Mouse (Mus musculus): ENCODE data around the gene H13.
A peak's percentile ranks its signal among the peaks of the same experiment; 100 is the strongest.

The H13 gene

DNA sequence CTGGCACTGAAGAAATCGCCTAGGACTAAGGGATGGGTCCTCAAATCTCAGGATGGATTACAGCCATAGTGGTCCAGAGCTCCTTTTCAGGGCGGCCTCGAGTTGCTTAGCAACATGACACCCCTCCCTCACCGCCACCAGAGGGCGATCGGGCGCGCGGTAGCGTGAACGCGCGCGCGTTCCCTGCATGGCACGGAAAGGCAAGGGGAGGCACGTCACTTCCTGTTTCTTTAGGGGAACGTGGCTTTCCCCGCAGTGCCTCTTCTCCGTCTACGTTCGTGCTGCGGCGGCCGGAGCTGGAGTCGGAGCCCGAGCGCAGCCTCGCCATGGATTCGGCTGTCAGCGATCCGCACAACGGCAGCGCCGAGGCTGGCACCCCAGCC, at the start of gene H13:
H13 (plus strand) TSS at position 206 of the 383 bp plus-strand sequence.
- peak; percentile 91 for DNase-seq (ENCODE audit: low read depth, low spot score)

GRCm38 (mm10) chr2:152620367-152621134, 48.7 kb upstream of the H13 start:
- DNase-seq (ENCODE audit: low read depth, low spot score), result peak; percentile 46

GRCm38 (mm10) chr2:152622151-152622550, 47.1 kb upstream of the H13 start:
- no peak for DNase-seq (ENCODE audit: low read depth, low spot score)

DNA sequence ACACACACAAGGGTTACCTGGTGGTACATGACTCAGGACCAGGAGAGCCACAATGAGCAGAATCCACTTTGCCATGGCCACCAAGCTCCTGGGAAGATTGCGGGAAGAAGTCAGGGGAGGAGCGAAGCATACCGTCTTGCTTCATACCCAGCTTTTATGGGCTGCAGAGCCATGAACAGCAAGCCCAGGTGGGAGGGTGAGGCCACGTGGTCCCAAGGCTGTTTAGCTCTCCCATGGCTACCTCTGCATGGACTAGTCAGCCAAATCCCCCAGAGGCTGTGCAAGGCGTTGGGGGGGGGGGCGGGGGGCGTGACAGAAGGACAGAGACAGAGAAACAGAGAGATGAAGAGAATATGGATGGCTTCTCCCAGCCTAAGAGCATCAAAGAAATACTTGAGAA, 46.3 kb upstream of the H13 start, which contains the start of gene Defb25:
Defb25 (minus strand) TSS at position 101 of the 400 bp plus-strand sequence.
- DNase-seq (ENCODE audit: low read depth, low spot score), result no peak

DNA sequence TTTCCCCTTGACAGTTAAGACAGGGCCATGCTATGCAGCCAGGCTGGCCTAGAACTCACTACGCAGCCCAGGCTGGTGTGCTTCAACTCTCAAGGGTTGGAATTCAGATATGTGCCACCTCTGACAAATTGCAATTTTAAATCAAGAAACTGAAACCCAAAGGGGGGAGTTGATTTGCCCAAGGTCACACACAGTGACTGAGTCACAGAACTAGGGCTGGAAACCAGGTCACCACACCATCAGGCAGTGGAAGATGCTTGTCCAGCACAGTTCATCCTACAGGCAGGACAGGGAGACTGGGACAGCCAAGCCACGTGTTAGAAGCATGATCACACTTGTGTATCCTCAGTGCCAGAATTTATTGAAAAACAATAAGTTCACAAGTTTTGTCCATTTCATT, 44.7 kb upstream of the H13 start:
- no peak for DNase-seq (ENCODE audit: low read depth, low spot score)

DNA sequence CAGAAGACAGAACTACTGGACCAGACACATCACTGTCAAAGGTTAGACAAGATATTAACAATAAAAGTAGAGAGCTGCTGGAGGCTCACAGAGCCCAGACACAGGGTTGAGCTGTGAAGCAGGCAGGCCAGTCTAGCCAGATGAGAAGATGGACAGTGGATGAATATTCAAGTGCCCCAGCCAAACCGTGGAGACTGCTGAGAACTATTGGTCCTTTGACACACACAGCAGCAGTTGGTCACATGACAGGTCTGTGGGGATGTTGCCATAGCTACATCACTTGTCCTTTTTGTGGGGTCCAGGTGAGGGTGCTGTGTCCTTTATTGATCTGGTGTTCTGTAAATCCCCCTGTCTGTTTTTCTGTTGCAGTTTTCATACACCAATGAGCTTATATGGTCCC, 44.0 kb upstream of the H13 start:
- DNase-seq (ENCODE audit: low read depth, low spot score), result no peak

DNA sequence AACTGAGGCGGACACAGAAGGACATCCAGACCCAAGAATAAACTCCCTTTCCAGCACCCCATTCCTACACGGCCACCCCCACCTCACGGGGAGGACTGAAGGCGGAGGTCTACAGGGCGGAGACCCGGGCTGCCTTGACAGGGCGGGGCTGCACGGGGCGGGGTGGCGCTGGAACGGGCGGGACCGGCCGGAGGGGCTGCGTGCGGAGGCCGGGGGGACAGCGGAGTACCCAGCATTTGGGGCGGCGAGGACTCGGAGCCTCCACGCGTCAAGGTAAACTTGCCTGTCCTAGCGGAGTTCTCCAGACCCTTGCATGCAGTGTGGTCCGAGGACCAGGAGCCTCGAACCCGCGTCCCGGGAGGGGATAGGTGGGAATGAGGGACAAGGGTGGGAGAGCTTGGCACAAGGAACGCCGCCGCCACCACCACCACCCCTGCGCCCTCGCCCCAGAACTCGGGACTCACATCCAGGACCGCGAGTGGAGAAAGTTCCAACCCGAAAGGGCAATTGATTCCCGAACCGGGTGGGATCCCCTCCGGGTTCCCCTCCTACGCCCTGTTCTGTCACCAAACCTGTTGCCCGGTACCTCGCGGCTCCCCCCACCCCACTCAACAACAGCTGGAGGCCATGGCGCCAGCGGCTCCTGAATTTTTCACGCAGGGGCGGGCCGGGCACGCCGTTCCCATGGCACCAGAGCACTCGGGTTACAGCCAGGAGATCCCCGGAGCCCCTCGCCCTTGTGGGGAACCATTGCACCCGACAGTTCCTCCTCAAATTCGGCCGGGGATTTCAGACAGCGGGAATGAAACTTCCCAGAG, 42.3 kb upstream of the H13 start, which contains the start of gene Rem1:
Rem1 (plus strand) TSS at position 178 of the 818 bp plus-strand sequence.
- DNase-seq (ENCODE audit: low read depth, low spot score), result no peak

GRCm38 (mm10) chr2:152628066-152628465, 41.2 kb upstream of the H13 start:
- no peak for DNase-seq (ENCODE audit: low read depth, low spot score)

- no peak for DNase-seq (ENCODE audit: low read depth, low spot score)
Measured at GRCm38 (mm10) chr2:152629239-152629638, 40.0 kb upstream of the H13 start.

GRCm38 (mm10) chr2:152629904-152630303, 39.4 kb upstream of the H13 start:
- no peak for DNase-seq (ENCODE audit: low read depth, low spot score)

GRCm38 (mm10) chr2:152633334-152633733, 35.9 kb upstream of the H13 start:
- DNase-seq (ENCODE audit: low read depth, low spot score), result no peak

DNA sequence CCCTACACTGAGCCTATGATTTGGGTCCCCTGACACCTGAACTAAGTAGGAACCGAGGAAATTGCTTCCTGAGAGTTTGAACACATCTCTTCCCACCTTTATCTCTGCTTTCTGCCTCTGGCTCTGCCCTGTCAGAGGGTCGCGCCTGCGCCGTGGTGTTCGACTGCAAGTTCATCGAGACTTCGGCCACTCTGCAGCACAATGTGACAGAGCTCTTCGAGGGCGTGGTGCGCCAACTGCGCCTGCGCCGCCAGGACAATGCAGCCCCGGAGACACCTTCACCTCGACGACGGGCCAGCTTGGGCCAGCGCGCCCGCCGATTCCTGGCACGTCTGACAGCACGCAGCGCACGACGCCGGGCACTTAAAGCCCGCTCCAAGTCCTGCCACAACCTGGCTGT, 35.0 kb upstream of the H13 start:
- no peak for DNase-seq (ENCODE audit: low read depth, low spot score)

- DNase-seq (ENCODE audit: low read depth, low spot score), result peak; percentile 76
Measured at GRCm38 (mm10) chr2:152636246-152637005, 32.8 kb upstream of the H13 start.

DNA sequence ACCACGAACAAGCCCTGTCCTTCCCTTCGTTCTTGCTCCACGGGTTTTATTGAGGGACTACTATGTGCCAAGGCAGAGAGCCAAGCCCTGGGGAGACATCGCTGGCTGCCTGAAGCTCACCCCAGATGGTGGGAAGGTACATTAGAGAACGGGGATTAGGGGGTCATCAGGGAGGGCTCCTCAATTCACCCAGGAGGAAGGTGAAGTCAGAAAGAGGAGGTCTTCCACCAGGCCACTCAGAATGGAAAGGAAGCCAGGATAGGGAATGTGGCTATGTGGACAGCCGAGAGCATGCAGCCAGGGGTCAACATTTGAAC, 32.3 kb upstream of the H13 start:
- no peak for DNase-seq (ENCODE audit: low read depth, low spot score)

DNA sequence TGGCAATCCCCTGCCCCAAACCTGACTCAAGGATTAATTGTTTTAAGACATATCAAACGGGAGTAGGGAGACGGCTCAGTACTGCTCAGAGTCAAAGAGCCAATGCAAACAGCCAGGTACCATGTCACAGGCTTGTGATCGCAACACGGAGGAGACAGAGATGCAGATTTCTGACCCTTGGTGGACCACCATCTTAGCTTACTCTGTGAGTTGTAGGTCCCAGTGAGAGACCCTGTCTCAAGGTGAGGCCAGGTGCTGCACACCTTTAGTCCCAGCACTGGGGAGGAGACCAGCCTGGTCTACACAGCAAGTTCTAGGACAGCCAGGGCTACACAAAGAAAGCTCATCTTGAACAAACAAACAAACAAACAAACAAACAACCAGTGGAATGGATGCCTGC, 31.9 kb upstream of the H13 start:
- no peak for DNase-seq (ENCODE audit: low read depth, low spot score)

DNA sequence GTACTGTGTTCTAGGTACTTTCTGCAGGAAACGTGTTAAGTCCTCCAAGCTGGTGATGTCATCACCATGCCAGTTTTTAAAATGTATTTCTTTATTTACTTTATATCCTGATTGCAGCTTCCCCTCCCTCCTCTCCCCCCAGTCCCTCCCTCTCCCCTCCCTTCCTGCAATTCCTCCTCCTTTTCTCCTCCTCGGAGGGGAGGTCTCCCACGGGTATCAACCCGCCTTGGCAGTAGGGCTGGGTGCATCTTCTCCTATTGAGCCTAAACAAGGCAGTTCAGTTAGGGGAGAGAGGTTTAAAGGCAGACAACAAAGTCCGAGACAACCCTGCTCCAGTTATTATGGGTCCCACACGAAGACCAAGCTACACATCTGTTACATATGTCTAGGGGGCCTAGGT, 30.4 kb upstream of the H13 start:
- no peak for DNase-seq (ENCODE audit: low read depth, low spot score)

- peak; percentile 45 for DNase-seq (ENCODE audit: low read depth, low spot score)
Measured at GRCm38 (mm10) chr2:152639406-152640113, 29.7 kb upstream of the H13 start.

DNA sequence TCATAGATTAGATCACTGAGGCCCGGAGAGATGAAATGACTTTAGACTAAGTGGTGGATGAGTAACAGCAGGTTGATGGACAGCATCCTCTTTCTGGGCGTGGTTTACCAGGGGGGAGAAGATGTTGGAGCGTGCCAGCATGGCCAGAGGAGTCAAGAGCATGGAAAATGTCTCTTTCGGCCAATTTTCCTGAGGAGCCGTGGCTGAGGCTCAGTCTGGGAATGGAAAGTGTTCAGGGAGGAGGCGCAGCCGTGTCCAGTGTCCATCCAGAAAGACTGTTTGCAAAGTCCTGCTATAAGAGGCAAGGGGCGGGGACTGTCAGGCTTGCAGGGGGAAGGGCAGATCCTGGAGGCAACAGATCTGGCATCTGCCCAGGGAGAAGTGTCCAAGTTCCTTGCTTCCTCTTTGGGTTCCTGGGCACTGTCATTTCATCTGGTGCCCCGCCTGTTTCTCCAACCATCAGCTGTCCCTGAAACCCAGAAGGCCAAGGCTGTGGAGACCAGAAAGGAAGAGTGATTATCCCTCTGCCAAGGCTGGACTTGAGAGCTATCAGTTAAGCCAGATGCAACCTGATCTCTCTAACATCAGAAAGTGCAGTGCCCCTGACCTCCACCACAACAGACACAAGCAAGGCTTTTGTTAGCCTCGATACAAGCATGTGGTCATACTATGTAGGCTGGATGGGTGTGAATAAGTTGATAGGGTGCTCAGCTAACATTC, 16.2 kb upstream of the H13 start:
- DNase-seq (ENCODE audit: low read depth, low spot score), result peak; percentile 67

GRCm38 (mm10) chr2:152653874-152654715, 15.2 kb upstream of the H13 start:
- peak; percentile 70 for DNase-seq (ENCODE audit: low read depth, low spot score)

- no peak for DNase-seq (ENCODE audit: low read depth, low spot score)
Measured at GRCm38 (mm10) chr2:152657398-152657797, 11.9 kb upstream of the H13 start.
